Mouse (Mus musculus) MEL-GATA-1-ER (cell line): ENCODE results near the gene Svep1.

ENCODE experiments used
- DNase-seq: peaks from one replicate; pipeline ENCODE4 v3.0.0-alpha.2; 2012; ENCODE audit warnings: low read depth; ENCODE audit errors: extremely low read depth

Gene Svep1

DNA sequence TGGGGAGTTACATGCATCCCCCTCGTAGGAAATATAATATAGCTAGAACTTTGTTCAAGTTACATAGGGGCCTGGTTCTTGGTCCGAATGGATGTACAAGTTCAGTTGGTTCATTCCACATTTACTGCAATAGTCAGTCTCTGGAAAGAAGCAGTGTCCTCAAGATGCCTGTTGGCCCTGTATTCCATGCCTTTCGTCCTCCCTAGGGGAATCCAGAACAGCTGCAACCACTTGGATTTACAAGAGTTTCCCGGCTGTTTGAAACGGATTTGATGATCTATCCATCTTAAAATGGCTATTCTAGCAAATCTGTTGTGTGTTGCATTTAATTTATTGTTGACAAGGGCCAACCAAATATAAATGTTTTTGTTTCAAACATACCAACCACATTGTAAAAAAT lies 36.2 kb downstream of the Svep1 start:
- DNase-seq, result no peak

DNA sequence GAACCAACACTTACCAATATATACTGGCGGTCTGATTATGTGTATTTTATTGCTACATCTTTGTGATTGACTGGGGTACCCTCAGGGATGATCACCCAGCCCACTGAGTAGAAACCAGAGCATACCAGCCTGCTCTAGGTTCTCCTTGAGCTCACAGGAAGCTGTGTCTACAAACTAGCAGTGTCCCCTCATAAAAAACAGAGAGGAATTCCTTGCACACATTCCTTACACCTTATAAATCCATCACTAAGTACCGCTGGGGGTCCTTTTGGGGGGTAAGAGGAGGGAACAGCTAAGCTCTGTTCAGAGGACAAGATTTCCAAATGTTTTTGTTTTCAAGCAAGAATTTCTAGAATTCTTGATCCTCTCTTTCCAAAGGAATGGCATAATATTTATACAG lies 36.7 kb downstream of the Svep1 start:
- DNase-seq, result no peak

DNA sequence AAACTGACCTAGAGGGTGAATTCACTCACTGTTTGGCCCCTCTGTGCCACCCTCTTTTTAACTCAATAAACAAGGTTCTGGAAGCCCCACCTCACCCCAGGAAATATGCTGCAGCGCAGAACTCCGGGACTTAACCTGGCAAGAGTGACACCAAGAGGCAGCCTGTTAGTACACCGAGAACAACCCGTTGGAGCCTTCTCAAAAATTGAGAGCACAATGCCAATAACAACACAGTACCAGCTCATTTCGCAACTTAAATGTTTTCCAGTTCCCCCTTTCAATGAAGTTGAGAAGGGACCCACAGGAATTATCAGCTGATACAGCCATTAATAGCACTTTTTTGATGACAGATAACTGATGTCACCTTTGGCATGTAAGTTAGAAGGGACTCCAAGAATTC lies 38.3 kb downstream of the Svep1 start:
- no peak for DNase-seq

DNA sequence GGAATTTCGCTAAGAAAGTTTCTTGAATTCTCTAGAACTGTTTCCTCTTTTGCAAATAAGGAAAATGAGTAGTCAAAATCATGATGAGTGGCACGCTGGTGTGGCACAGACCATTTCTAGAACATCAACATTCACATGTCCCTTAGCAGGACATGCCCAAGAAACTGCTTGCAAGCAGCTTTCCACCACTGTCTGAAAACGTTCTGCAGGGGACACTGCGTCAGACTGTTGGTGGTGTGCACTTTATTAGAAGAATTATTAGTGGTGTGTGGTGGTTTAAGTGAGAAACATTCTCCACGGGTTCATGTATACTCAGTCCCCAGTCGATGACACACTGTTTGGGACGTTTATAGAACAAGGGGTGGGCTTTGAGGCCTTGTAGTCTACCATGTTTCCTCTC lies 40.9 kb downstream of the Svep1 start:
- no peak for DNase-seq

DNA sequence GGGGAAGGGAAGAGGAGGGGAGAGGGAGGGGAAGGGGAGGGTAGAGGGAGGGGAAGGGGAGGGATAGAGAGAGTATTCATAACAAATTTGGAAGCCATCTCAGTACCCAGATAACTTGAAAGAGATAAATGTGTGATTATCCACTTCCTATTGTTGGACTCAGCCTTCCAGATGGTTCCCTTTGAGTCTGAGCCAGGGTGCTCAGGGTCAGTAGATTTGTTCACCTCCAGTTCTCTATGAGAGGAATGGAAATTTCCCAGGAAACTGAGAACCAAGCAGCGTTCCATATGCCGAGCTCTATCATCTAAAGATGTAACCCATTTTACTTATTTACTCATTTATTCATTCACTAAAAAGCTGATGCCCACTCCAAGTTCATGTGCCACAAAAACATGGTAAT lies 44.8 kb downstream of the Svep1 start:
- DNase-seq, result no peak

DNA sequence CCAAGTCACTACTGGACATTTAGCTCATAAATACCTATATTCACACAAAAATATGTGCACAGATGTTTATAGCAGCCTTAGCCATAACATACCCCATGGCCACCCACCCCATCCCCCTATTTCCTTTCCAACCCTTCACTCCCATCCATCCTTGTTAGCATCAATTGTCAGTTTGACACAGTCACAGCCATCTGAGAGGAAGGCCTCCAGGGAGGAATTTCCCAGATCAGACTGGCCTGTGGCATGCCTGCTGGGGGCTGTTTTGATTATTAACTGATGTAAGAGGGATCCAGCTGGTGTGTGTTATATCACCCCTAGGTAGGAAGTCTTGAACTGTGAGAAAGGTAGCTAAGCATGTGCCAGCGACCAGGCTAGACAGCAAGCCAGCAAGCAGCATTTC lies 47.1 kb downstream of the Svep1 start:
- DNase-seq, result no peak

DNA sequence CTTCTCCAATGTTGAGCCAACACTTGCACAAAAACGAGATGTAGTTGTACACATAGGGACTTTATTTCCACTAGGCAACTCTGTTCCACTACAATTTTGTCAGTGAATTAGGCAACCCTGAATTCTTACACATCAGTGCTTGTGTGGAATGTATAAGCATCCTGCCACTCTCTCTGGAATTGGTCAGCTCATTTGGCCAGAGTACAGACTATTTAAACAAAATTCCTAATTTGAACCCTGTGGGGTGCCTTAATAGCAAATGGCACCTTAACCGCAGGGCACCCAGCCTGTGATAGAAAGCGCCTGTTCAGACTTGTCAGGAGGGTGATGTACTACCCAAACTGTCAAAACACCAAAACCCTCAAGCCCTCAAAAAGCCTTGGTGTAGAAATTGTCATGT lies 56.4 kb downstream of the Svep1 start:
- no peak for DNase-seq

DNA sequence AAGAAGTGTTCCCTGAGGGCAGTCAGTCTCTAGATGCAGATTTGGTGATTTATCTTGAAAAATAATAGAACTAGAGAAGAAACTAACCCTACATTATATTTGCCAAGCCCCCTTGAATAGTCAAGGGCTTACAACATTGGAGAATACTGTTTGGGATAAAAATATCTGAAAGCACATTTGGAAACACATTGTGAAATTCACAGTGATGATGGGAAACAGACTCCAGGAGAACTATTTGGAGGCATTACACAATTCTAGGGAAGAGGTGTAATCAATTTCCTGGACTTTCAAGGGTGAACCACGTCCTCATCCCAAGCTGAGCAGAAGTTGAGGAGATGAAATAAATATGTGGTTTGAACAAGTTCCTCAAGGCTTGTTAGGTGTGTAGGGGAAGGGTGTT lies 57.5 kb downstream of the Svep1 start:
- no peak for DNase-seq

DNA sequence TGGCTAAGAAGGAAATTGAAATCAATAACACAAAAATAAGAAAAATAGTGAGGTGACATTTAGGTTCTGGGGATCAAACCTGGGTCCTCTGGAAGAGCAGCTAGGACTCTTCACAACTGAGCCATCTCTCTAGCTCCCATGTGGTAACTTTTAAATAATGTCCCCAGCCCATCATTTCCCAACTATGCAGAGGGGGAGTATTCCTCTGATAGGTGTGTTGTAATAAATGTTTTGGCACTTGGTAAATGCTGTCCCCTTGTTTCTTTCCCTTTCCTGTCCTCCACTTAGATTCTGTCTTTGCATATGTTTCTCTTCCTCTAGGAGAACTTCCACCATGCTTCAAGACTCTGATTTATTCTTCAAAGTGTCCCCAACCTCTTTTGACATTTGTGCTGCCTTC lies 58.1 kb downstream of the Svep1 start:
- no peak for DNase-seq

DNA sequence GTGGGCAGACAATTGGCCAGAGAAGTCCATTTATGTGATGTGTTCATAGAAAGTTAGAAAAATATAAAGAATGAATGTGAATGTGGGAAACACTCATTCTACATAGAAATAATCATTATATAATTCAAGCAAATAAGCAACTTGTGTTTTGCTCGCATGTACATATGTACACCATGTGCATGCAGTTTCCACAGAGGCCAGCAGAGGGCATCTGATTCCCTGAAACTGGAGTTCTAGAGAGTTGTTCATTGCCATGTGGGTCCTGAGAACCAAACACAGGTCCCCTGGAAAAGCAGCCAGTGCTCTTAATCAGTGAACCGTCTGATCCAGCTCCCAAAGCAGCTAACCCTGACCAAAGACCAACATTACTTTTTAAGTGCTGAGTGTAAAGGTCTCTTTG lies 60.0 kb downstream of the Svep1 start:
- DNase-seq, result no peak

DNA sequence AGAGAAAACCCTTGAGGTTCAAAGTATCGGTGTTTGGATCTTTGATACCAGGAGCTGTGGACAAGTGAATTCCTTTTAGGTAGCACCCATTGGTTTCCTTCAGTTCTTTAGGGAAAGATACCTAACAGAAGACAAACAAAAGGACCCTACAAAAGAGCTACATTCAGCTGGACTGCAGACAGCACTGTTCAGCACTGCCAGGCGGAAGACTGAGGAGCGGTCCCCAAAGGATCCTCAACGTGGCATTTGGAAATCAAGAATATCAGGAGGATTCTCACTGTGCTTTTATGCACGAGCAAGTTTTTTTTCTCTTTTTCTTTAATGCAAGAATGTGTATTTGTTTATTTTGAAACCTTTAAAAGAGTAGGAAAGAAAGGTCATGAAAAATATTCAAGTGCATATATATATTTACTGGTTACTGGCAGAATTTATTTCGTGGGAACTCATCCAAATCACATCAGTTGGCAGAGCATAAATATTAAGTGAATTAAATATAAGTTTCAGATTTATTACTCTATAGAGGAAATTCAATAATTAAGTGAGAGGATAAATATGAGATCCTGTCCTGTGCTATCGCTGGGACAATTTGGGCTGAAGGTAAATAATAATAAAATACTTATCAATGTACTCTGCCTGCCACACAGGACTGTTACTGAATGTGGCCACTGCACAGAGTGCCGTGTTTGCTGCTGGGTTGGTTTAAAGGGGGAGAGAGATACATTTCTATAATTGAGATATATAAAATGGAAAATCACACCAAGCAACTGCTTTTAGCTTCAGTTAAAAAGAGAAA lies 66.7 kb downstream of the Svep1 start:
- no peak for DNase-seq

DNA sequence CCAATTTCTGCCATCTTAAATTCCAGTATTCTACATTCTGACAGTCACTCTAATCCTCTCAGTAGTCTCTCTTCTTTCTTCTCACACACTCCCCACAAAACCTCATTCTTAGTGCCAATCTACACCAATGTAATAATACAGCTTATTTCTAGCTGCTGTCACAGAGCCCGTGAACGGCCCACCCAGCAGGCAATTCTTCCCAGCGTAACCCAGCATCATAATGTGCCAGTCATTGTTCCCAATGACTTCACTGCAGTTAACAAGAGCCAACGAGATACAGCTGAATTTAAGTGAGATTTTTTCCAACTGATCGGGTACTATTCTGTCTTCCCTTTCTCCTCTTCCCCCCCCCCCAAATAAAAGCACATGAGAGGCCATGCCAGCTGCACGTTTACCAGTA lies 67.4 kb downstream of the Svep1 start:
- no peak for DNase-seq

DNA sequence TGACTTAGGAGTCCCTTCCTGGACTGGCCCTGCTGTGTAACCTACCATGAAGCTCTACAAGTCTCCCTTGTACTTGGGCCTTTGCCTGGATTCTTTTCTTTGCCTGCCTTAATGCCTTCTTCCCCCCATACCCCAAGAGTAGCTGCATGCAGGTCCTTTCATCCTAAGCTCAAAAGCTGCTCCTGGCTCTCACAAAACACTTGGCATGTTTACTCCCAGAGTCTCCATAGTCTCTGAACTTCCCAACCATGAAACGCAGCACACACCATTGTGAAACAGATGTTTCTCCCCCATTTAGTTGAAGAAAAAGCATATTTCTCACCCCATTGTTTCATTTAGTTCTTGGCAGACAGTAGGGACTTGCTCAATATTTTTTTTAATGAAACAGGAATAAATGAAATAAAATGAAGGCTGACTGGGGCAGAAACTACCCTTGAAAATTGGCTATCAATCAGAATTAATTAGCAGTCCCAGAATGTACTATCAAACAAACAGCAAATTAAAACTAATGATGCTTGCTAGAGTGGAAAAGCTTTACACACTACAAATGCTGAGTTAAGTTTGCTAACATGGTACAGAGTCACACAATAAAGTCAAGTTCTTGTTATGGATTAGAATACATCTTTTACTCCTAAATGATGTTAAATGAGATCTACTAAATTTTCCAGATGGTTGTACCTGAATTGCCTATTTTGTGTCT lies 72.9 kb downstream of the Svep1 start:
- no peak for DNase-seq

DNA sequence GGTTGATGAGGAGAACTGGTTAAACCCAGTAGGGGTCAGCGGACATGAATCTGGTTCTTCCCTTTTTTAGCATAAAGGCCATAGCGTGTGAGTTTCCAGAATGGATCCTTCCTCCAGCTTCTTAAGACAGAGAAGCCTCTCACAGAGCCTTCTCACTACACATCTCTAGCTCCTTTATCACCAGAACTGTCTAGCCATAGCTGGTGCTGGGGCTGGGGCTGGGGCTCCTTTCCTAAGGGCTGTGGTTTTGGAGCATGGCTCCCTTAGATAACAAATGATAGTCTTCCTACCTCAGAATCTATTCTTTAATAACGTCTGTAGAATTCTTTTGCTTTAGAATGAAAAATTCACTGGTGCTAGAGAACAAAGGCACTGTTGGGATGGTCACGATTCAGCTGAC lies 76.8 kb downstream of the Svep1 start:
- DNase-seq, result no peak

DNA sequence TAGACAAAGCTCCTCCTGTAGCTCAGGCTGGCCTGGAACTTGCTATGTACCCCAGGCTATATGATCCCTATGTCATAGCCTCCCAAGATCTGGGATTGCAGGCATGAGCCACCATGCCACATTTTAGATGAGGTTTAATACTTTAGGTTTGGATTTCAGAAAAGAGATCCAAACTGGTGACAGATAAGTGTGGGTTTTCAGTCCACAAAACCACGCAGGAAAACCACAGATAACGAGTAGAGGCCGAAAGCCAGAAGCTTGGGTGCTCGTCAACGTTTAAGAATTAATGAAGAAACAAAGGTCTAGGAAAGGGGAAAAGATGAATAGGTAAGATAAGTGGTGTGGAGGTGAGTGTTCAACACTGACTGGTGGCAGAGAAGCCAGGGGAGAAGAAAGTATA lies 79.6 kb downstream of the Svep1 start:
- no peak for DNase-seq

DNA sequence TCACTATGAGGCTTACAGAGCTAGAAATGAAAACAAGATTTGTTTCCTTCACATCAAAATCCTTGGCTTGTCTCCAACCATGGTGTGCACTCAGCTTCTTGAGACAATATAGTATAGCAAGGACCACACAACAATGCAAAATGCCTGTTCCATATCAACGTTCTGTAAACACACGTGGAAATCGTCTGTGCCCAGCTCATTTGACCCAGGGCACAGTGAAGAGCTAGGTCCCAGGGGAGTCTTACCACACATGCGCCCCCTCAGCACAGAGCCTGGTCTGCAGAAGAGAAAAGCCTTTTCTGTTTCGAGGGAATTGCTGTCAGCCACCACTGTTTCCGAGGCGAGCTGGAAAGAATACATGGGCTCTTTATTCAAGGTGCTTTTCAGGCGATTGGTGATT lies 91.2 kb downstream of the Svep1 start:
- no peak for DNase-seq

DNA sequence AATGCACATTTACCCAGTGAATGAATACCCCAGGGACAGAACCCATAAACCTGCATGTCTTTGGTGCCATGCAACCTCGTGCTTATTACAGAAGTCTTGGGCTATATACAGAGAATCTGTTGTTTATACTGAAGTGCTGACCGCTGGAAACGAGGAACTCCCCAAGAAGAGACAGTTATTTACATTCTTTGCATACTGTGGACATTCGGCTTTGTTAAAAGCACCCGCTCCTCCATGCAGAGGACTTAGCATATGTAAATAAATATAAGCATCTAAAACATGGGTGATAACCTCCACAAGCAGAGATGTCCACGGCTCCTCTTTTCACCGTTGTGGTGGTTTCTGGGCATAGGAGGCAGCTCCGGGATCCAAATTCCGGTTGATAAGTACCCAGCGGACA lies 95.7 kb downstream of the Svep1 start:
- DNase-seq, result no peak

DNA sequence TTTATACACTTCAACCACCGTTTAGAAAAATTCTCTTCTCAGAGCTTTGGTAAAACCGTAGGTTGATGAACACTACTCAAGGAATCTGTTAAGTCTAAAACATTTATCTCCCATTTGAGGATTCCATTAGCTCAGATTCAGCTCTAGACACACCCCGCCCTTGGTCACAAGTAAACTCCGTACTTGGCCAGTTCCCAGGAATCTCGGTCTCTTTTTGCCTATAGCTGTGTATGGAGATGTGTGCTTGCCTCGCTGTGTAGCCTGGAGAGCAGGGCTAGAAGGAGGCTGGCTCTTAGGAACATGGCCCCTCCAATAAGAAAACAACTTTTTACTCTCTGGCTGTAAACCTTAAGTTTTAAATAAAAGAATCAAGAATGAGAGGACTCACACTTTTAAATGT lies 96.9 kb downstream of the Svep1 start:
- no peak for DNase-seq

DNA sequence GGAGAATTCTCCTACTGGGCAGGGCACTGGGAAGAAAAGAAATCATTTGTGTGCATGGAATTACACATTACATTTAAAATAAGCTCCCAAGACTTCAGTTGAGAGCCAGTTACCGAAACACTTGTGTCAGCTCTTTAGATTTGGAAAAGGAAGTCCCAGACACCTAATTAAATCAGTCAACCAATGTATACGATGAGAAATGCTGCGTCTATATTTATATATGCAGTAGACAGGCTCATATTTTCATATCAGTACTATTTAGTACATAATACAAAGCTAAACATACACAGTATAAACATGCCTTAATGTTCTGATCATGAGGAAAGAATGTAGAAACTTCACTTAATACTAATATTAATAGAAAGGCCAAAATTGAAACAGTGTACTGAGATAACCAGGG lies 98.3 kb downstream of the Svep1 start:
- DNase-seq, result no peak

DNA sequence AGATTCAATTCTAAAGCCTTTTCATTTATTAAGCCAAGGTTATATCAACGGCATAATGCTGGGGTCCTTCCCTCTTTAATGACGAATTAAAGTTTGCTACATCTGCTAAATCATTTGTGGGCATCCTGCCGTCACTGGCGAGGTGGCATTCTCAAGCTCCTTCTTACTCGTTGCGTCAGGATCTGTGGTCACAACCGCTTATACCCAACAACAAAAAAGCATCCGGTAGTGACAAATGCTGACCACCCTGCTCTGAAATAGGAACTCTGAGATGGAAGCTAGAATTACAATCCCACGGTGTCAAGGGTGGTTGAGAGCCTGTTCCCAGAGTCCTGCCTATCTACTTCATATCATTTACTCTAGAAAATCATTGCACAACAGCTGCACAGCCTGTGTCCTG lies 108.9 kb downstream of the Svep1 start:
- no peak for DNase-seq

DNA sequence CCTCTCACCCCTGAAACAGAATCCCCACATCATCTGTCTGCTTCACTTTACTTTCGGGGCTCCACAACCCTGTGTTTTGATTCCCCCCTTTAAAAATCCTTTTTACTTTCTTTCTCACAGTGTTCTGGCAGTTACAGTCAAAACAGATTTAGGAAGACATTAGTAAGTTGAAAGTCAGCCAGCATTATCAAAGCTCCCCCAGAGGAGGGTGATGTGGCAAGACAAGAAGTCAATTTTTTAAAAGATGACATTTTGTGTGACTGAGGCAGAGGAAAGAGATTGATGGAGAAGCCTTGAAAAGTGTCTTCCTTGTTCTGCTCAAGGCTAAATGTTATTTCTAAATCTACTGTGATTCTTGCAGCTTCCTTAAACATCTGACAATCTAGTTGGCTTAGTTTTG lies 119.9 kb downstream of the Svep1 start:
- no peak for DNase-seq

DNA sequence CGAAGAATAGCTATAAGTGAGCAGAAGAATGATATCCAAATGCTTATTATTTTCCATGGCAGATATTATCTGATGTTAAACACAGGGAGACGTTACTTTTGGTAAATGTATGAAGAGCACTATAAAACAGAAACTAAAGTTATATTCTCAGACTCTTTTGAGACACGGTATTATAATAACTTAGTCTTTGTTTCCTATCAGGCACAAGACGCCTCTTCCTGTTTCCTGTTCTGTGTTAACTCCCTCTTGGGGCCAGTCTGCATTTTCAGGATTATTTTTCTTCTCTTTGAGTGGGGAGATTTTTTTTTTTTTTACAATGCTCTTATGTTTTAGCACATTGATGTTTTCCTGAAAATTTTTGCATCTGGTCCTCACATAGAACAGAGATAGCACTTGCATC lies 120.5 kb downstream of the Svep1 start:
- no peak for DNase-seq

DNA sequence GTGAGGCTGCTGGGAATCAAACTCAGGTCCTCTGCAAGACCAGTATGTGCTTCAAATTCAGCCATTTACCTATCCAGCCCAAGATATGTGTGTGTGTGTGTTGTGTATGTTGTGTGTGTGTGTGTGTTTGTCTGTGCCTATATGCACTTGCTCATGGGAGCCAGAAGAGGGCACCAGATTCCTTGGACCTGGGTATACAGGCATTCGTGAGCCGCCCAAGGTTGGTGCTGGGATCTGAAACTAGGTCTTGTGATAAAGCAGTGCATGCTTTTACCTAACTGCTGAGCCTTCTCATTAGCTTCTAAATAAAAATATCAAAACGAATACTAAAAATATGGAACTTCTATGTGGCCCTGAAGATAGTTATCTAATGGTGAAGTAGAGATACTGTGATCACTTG lies 121.3 kb downstream of the Svep1 start:
- no peak for DNase-seq
